Mouse (Mus musculus): Measurements from ENCODE around the gene Nudt9.
"Not testable (repeated sequence)": the region's sequence is repeated elsewhere in the genome, so short reads cannot be mapped to it uniquely, and the experiment has no call there.

DNA sequence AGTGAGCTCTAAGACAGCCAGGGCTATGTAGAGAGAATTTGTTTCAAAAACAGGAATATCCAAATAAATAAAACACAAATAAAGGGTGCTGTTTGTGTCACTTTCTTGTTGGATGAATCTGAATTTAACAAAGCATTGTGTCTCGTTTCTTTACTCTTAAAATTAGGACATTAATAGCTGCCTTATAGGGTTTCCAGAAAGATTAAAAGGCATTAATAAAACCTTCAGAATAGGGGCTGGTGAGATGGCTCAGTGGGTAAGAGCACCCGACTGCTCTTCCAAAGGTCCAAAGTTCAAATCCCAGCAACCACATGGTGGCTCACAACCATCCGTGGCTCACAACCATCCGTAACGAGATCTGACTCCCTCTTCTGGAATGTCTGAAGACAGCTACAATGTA is 21.9 kb upstream of the Nudt9 start:
- TF ChIP-seq CTCF (IDR thresholded peaks at IDR 0.05; ENCODE audit: control insufficient read depth, insufficient read depth, insufficient read length); MYOG (IDR thresholded peaks at IDR 0.05; ENCODE audit: control insufficient read depth, extremely low read depth, insufficient read length); FOSL1 (IDR thresholded peaks at IDR 0.05; ENCODE audit: insufficient read depth, low read length, poor library complexity, severe bottlenecking); CEBPB (IDR thresholded peaks at IDR 0.05; ENCODE audit: low read depth): not testable (repeated sequence)

Measured in C2C12 (cell line).